Mouse (Mus musculus) lung, postnatal 14 days (tissue): ENCODE data around the gene Rnf24.

Experiments
- DNase-seq: peaks from one replicate; pipeline ENCODE4 v3.0.0; 2021

The Rnf24 gene

DNA sequence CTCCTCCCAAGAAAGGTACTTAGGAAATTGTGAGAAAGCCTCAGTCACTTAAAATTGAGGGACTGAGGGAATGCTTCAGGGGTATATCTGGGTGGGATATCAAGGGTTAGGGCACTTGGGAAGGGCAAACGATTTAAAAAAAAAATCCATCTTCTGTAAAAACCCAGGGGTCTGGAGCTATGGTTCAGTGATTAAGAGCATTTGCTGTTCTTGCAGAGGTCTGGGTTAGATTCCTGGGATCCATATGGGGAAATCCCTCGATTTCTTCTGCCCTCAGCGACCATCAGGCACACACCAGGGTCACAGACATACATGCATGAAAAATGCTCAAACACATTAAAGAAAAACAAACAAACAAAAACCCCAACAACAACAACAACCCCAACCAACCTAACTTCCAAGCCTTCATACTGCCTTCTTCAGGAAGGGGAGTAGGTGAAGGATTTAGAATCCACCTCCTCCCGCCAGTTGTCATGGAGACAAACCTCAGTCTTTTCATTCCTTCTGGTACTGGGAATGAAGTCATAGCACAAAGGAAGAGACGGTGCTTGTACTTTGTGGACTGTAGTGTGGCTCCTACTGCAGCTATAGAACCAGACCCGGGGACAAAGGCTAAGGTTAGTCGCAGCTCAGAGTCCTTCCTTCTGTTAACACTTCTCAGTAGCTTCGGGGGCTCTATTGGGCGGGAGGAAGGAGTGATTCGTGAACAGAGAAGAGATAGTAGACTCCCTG lies 91.0 kb downstream of the Rnf24 start:
- DNase-seq: no peak

DNA sequence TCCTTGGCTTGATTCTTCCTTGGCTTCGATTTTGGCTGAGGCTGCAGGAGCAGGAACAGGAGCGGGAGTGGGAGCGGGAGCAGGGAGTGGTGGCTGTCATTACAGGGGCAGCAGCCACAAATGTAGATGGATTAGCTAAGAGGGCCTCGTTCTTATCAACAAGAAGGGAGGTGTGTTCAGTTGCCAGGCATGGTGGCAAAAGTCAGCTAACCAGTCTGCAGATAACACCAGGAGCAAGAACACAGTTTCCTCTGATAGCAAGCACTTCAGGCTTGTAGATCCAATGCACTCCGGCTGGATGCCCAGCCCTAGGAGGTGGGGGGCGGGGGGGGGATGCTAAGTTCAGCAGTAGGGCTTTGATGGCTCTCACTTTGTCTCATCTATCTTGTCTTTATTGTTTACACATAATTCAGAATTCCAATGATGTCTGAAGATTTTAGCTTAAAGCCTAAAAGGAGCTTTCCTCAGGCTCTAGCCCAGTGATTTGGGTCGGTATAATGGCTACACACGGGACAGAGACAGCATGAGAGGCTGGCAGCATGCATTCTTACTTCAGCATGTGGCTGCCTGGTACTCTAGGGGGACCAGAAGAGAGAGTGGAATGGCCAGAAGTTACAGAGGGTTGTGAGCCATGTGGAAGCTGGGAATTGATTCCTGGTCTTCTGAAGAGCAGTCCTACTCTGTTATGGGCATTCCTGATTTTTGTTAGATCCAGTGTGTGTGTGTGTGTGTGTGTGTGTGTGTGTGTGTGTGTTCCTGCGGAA lies 92.0 kb downstream of the Rnf24 start:
- DNase-seq: no peak

DNA sequence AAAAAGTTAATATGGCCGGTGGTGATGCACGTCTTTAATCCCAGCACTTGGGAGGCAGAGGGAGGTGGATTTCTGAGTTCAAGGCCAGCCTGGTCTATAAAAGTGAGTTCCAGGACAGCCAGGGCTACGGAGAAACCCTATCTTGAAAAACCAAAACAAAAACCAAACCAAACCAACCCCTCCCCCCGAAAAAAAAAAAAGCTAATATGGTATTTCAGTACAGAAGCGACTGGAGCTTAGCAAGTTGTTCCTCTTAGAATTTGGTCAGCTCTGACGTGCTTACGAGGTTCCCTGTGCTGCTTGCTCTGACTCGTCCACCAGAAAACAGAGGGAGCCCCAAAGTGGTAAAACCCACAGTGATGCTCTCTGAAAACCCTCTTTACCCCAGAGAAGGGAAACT lies 94.0 kb downstream of the Rnf24 start:
- no peak for DNase-seq

DNA sequence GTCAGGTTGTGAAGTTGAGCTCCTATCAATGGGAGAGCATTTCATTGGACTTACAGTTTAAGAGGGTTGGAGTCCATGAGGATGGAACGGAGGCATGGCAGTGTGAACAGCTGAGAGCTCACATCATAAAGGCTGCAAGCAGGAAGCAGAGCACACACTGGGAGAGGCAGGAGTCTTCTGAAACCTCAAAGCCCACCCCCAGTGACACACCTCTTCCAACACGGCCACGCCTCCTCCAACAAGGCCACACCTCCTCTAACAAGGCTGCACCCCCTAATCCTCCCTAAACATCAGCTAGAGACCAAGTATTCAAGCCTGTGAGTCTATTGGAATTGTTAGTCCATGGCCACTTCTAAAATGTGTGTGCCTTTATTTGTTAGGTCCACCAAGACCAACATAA lies 97.0 kb downstream of the Rnf24 start:
- DNase-seq: no peak

DNA sequence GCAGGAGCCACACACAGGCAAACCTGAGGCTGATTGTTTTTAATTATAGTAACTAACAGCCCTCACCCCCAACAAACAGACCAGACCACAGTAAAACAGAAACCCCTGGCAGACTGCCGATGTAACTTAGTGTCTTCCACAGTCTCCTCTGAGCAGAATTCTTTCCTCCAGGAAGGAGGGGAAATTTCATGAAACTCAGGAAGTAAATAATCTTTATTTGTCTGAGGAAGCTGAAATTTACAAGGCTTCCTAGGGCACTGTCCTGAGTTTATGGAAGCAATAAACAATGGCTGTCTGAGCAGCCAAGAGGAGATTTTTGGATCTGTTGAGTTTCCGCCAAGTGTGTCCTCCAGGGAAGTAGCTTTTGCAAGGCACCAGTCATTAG lies 98.4 kb downstream of the Rnf24 start:
- peak; percentile 65 for DNase-seq

DNA sequence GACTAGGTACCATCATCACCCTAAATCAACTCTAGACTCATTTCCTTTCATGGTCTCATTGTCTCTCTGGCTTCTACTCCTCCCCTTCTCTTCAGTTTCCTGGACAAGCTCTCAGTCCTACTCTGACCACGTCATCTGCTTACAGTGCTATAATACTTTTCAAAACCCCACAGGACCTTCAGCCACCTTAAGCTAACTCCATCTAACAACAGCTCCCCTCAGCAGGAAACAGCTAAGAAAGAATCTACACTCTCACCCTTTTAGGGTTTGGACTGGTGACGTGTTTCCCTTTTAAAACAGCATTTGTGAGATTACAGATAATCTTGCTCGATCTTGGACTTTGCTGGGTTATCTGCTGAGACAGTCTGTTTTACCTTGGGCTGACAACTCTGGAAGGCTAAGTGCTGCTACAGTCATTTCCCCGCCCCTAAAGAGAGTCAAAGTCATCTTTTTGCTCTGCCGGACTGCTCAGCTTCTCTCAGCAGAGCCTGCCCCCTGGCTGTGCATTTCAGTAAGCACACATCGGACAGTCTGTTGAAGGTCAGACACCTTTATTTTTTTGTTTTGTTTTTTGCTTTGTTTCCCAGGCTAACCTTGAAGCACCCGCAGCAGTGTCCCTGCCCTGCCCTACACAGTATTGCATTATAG lies 98.9 kb downstream of the Rnf24 start:
- DNase-seq: peak; percentile 73
